Mouse (Mus musculus): ENCODE measurements around the gene Cfap97d1.

DNA sequence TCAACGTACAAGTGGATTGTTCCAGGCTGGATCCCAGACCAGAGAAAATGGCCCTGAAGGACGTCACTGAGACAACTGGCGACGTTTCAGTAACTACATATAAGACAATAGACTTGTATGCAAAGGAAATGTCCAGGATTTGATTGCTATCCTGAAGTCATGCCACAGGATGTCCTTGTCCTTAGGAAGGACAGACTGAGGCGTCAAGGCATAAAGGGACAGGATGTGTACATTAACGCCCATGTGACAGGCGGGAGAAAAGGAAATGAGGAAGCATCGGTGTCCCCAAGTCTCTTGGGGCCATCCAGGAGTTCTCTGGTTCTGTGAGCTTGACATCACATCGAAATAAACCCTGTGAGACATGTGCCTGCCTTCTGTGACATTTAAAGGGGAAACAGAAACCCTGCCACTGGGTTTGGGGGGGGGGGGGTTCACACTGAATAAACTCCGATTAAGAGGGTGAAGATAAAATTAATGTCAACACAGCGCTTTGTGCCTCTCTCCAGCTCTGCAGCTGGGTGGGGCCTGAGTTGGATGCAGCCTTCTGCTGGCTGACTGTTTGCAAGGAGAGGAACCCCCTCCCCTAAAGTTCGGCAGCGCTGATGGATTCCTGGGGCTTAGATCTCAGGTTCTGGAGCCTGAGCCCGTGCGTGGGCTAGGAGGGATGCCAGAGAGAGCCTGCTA lies 25.0 kb downstream of the Cfap97d1 start:
- TF ChIP-seq POLR2AphosphoS2 (IDR thresholded peaks at IDR 0.05; ENCODE audit: insufficient read length, low read depth) (no peak), TCF12 (IDR thresholded peaks at IDR 0.05; ENCODE audit: insufficient read depth, poor library complexity, severe bottlenecking) (no peak), POLR2A (IDR thresholded peaks at IDR 0.05; ENCODE audit: insufficient read length, low read depth) (no peak), USF1 (IDR thresholded peaks at IDR 0.05; ENCODE audit: low read depth) (no peak), TCF3 (IDR thresholded peaks at IDR 0.05; ENCODE audit: insufficient read length, low read depth) (no peak)

Data from myocyte (in vitro differentiated cells).